Mouse (Mus musculus) liver (tissue): ENCODE measurements at regions not wholly inside any gene's neighbourhood (a gene's known extent, or its start where the extent isn't known, plus 50 kb on each side); places are given as distances from the start of the nearest gene placed in this dataset.

Source experiments
- DNase-seq: peaks from one replicate; pipeline ENCODE4 v3.0.0-alpha.2; 2020; ENCODE audit warnings: mixed read lengths

DNA sequence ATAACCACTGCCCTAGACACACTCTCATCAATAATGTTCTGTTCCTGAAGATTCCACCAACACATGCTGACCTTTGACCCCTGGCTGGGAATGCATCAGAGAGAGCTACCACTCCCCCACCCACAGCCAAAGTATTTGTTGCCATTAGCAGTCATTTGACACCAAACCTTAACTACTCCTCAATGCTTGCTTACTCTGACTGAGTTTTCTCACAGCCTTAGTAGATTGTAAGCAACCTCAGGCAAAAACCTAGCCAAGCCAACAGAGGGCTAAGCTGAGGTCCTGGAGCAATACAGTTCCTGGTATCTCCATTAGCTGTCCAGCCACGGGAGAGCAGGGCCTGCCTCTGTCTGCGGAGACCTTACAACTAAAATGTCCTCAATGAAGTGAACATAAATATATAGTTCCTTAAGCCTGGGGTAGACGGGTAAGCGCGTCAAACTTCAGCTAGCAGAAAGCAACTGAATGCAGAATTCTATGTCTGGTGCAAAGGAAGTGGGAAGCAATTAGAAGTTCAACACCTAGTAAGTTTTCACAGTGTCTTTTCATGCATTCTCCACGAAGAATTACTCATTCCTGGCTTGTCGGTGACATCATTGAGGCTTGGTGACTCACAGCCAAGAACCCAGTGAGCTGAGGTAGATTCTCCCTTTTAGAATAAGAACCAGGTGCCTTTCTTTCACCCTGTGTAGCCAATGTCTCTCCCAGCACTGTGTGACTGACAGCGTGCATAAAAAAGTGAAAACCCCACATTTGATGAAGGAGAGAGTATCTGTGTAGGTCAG is 113.6 kb upstream of the Nebl start:
- no peak for DNase-seq

GRCm38 (mm10) chr2:17841963-17842362 is 110.7 kb upstream of the Nebl start:
- no peak for DNase-seq

DNA sequence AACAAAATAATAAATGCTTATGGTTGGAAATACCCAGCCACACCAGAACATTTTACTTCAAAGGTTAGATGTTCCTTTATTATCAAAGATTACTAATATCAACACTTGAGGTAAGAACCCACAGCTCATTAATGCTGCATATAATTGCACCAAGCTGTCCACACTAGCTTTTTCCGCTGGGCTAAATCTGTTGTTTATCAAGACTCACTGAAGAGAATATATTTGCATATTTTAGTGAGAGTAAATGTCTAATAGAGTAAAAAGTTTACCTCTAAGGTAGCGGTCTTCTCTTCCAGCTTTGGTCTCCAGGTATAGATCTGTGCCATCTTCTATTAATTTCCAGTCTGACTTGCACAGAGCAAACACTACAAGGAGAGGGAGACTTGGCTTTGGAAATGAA is 110.3 kb upstream of the Nebl start:
- DNase-seq = no peak

DNA sequence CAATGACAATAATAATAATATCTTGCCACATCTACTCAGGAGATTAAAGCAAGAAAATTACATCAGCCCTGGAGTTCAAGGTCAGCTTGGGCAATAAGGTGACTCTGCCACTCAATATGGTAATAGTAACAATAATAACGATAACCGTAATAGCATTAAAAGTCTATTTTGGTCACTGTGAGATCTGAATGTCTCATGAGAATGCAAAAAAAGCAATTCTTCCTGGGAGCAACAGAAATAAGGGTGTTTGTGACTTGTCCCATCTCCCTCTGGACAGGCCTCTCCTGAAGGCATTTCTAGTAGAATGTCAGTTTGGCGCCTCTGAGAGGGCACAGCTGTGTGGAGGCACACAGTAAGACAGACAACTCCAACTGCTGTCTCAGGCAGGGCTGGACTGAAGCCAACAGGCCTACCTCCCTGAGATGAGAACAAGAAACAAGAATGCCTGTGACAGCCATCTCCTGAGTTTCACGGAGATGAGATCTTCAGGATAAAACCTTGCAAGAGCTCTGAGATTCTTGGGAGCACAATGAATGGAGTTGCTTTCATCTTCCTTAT is 109.8 kb upstream of the Nebl start:
- peak; percentile 7 for DNase-seq

DNA sequence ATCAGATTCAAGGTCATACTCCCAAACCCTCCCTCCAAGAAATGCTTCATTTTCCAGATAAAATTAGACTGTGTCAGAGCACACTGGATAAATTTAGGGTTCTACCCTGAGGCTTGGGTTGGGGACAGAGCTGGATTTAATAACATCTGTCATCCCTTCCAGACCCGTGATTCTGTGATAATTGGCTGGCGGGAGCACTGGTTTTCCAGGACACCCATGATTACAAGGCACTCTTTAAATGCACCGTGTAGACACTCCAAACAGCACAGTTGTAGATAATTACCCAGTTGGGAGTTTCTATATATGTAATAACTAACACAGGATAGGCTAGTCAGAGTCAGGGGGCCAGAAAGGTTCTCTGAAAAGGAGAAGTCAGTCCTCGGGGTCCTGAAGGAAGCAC is 108.4 kb upstream of the Nebl start:
- DNase-seq = no peak

- DNase-seq = no peak
Measured at GRCm38 (mm10) chr2:17838859-17839581, 107.8 kb upstream of the Nebl start.

- no peak for DNase-seq
Measured at GRCm38 (mm10) chr2:17838381-17838680, 107.1 kb upstream of the Nebl start.

GRCm38 (mm10) chr2:17837541-17838380 is 106.5 kb upstream of the Nebl start:
- no peak for DNase-seq

GRCm38 (mm10) chr2:17832726-17833125 is 101.5 kb upstream of the Nebl start:
- no peak for DNase-seq

- no peak for DNase-seq
Measured at GRCm38 (mm10) chr2:17830216-17830615, 99.0 kb upstream of the Nebl start.

GRCm38 (mm10) chr2:17825271-17825670 is 94.0 kb upstream of the Nebl start:
- DNase-seq = no peak

- DNase-seq = no peak
Measured at GRCm38 (mm10) chr2:17824176-17824575, 92.9 kb upstream of the Nebl start.

- DNase-seq = no peak
Measured at GRCm38 (mm10) chr2:17822621-17823006, 91.3 kb upstream of the Nebl start.

DNA sequence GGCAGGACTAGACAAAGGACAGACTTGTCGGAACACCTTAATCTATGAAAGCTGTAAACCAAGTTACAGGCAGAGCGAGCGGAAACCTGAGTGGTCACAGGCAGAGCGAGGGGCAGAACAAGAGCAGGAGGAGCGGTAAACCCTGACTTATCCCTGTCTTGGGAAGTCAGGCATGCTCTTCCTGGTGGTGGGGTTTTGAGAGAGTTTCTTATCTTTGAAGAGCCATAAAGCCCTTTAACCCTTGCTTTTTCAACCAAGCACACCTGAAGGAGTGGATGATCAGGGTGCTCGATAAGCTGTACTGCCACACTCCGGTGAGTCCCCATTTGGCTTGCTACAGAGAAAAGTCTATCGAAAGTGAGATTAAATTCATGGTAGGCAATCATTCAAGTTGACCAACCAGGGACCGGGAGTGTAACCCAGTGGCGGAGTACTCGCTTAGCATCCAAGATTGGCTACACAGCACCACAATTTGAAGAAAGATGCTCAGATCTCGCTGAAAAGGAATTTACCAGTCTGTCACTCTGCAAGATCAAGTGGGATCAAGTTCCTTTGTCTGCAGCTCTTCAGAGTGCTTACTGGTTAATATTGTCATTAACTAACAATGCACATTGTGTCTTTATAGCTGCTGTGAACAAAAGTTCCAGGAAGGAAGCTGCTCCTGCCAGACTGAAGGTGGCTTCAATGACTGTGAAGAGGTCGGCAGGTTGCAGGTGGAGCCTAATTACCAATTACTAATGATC is 90.8 kb upstream of the Nebl start:
- no peak for DNase-seq

DNA sequence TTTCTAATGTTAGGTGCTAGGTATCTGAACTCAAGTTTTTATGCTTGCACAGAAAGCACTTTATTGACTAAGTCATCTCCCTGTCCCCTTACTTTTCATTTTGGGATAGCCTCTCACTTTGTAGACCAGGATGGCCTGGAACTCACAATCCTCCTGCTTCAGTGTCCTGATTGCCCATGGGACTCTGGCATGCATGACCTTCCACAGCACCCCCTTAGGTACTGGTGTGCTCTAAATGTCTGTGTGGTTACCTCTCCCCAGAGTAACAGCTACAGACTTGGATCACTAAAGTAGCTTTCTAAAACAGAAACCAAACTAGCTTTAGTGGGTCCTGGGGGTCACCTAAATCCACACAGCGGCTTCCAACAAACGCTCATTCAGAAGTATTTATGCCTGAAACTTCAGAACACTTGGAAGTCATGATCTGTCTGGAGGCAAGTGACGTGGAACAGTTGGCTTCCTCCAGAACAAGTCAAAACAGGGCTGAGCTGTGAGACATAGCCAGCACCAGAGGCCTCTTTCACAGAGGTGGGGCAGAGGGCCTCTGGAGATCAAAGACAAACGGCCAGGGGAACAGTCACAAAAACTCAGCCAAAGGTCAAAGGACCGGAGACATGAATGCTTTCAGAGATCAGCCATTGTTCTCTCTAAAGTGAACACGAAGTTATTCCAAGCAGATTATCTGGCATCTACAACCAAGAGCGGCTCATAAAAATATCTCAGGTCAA is 80.8 kb upstream of the Nebl start:
- peak; percentile 6 for DNase-seq
